Mouse (Mus musculus): Measurements from ENCODE around the gene Atp2c2. TPM values are rescaled to one million over a fixed set of nuclear protein-coding genes. Genes with fewer than 3 reads are reported as not detected.

The Atp2c2 gene
- polyA plus RNA-seq, 1 experiment = 0.98 TPM

- DNase-seq (ENCODE audit: extremely low spot score in 1 of 2, low spot score in 1 of 2) = no peak
Observed at GRCm38 (mm10) chr8:119738129-119738907, 38.5 kb downstream of the Atp2c2 start.

- DNase-seq (ENCODE audit: extremely low spot score in 1 of 2, low spot score in 1 of 2) = no peak
Observed at GRCm38 (mm10) chr8:119740634-119741033, 40.8 kb downstream of the Atp2c2 start.

DNA sequence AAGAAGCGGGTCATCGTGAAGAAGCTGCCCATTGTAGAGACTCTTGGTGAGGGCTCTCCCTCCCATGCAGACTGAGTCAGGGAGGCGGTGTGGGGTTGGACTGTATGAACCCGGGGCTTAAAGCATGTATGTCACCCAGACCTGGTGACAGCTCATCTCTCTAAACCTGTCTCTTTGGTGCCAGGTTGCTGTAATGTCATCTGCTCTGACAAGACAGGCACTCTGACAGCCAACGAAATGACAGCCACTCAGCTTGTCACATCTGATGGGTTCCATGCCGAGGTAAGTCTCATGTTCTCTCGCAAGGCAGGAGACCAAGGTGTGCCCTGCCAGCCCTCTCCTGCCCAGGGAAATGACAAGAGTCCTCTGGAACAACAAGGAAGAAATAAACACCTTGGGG lies 42.6 kb downstream of the Atp2c2 start:
- no peak for DNase-seq (ENCODE audit: extremely low spot score in 1 of 2, low spot score in 1 of 2)

DNA sequence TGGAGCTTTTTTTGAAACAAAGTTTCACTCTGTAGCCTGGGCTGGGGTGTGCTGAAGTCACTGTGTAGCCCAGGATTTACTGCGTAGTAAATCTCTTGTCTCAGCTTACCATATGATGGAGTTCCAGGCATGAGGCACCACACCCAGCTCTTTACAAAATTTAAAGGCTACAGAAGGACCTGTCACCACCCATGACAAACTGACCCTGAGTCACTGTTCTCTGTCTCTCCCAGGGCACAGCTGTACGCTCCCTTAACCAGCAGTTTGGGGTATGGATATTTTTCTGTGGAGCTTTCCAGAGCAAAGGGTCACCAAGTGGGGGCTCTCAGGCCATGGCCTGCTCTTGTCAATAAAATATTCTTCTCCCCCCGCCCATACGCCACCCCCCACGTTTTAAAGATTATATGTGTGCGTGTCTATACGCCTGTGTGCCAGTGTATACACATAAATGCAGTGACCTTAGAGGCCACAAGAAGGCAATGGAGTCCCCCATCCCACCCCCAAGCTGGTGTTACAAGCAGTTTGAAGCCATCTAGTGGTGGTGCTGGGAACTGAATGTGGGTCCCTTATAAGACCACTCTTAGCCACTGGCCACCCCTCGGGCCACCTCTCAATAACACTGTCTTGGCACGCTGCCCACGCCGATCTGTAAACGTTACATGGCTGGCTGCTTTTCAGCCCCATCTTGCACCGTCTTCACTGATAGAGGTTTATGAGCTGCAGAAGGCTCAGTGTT lies 43.6 kb downstream of the Atp2c2 start:
- DNase-seq (ENCODE audit: extremely low spot score in 1 of 2, low spot score in 1 of 2) = peak; percentile 4 to 22

DNA sequence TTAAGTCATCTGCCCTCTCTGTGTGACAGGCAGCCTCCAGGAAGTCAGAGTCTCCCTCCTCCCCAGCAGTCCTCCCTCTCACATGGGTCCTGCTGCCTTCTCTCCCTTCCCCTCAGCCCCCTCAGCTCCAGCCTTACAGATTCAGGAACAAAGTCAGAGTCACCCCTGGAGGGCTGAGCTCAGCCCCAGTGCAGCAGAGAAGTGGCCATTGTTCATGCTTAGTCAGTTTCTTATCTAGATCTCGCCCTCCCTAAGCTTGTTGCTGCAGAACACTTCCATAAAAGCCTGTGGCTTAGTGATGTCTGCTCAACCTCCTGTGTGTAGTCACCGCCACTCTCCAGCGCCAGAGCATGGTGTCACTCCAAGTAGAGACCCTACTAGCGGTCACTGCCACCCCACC lies 44.8 kb downstream of the Atp2c2 start:
- no peak for DNase-seq (ENCODE audit: extremely low spot score in 1 of 2, low spot score in 1 of 2)

- DNase-seq (ENCODE audit: extremely low spot score in 1 of 2, low spot score in 1 of 2) = no peak
Observed at GRCm38 (mm10) chr8:119755238-119756146, 55.7 kb downstream of the Atp2c2 start.

DNA sequence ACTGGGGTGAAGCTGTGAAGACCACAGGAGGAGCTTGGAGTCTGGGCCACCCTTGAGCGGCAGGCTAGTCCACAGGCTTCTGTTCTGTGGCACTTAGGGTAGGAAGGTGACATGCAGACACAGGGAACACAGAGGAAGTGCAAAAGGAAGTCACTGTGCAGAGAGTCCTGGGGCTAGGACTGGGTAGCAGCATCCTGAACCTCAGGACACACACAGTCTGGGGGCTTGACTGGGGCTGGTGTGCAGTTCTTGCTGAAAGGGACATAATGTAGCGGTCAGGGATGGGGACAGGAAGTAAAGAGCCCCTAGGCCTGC lies 56.3 kb downstream of the Atp2c2 start:
- DNase-seq (ENCODE audit: extremely low spot score in 1 of 2, low spot score in 1 of 2) = no peak

GRCm38 (mm10) chr8:119756538-119756937 lies 56.7 kb downstream of the Atp2c2 start:
- no peak for DNase-seq (ENCODE audit: extremely low spot score in 1 of 2, low spot score in 1 of 2)

DNA sequence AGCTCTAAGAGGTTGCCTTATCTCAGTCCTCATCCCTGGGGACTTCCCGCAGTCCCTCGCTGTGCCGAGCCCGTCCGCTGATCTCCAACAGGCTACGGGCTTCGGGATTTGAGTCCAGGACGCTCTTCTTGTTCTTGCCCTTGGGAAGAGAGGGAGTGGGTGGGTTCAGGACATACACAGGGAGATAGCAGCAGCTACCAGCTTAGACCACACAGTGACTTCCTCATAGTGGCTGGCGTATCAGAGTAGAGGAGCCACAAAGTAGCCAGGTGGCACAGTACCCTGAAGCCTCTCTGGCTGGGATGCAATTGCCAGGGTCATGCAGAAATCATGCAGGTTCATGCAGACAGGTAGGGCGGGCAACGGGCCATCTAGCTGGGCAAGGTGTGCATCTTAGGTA lies 61.9 kb downstream of the Atp2c2 start:
- DNase-seq (ENCODE audit: extremely low spot score in 1 of 2, low spot score in 1 of 2) = no peak

- no peak for DNase-seq (ENCODE audit: extremely low spot score in 1 of 2, low spot score in 1 of 2)
Observed at GRCm38 (mm10) chr8:119762226-119763220, 62.7 kb downstream of the Atp2c2 start.

DNA sequence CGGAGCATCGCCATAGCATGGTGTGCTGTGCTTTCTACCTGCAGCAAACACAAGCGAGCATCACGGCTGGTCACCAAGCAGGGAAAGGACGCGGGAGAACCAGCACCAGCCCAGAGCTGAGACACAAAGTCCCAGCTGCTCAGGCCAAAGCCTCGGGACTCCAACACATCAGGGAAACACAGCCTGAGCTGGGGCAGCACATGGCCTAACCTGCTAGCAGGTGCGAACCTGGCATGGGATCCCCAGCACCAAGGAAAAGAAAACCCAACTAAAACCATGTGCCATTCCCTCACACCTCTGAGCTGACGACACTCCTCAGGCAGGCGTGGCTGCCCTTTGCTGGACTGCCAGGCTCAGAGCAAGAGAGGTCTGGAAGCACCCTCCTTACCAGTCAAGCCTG lies 65.5 kb downstream of the Atp2c2 start:
- DNase-seq (ENCODE audit: extremely low spot score in 1 of 2, low spot score in 1 of 2) = no peak

GRCm38 (mm10) chr8:119765761-119766444 lies 66.1 kb downstream of the Atp2c2 start:
- no peak for DNase-seq (ENCODE audit: extremely low spot score in 1 of 2, low spot score in 1 of 2)

DNA sequence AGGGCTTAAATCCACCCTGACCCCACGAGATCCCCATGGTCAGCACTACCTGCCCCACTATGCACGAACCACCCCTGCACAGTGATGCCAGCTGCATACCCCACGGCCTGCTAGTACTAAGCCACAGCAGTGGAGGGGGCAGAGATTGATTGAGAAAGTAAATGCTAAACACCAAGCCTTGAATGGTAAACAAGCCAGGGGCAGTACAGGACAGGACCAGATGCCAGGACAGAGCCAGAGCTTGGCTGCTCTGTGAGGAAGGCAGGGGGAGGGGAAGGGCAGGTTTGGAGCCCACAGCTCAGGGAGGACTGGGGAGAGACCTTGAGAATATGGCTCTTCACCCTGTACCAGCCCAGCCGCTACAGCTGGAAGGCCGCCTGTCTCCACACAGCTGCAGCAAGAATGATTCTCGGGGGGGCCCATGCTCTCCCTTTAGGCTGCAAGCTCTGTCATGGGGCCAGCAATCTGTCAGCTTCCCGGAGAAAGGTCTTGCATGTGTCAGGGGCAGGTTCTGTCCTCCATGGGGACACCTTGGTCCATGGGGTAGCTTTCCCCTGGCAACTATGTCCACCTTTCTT lies 76.9 kb downstream of the Atp2c2 start:
- DNase-seq (ENCODE audit: extremely low spot score in 1 of 2, low spot score in 1 of 2) = no peak

DNA sequence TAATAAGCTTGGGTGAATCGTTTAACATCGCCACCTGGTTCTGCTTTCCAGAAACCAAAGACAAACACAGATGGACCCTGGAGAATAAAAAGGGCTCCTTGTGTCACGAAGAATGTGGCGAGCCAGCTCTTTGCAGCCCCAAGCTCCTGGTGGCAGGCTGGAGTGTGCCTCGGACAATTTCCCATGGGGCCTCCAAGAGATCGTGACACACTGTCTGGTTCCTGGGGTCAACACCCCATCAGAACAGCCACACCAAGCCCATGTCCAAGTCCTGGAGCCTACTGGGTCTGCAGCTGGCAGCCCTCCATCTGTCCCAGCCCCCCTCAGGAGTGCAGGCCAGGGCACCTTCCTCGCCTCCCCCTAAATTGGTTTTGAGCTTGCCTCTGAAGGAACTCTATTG lies 78.0 kb downstream of the Atp2c2 start:
- no peak for DNase-seq (ENCODE audit: extremely low spot score in 1 of 2, low spot score in 1 of 2)

DNA sequence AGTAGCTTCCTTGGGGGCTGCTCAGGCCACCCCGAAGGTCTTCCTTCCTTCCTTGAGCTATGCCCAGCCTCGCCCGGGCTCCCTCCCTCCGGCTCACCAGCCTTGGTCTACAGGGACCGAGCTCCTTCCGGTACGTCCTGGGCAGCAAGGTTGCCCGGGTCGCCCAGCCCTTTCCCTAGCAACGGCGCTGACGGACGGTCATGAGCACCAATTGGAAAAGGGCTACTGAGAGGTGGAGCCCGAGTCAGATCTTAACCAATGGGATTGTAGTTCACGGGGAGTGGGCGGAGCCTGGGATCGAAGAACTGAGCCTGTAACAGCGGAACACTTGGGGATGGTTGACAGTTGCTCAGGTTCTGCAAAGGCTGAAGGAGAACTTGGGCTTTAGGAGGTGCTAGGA lies 78.5 kb downstream of the Atp2c2 start, which contains the start of gene Tldc1:
Tldc1 (minus strand) TSS at position 154 of the 400 bp plus-strand sequence.
- peak; percentile 98 to 100 for DNase-seq (ENCODE audit: extremely low spot score in 1 of 2, low spot score in 1 of 2)

GRCm38 (mm10) chr8:119779013-119779737 lies 79.4 kb downstream of the Atp2c2 start:
- DNase-seq (ENCODE audit: extremely low spot score in 1 of 2, low spot score in 1 of 2) = peak; percentile 73 to 95

- no peak for DNase-seq (ENCODE audit: extremely low spot score in 1 of 2, low spot score in 1 of 2)
Observed at GRCm38 (mm10) chr8:119780402-119781049, 80.7 kb downstream of the Atp2c2 start.

Data from frontal cortex, adult 2 months (tissue).